Mouse (Mus musculus): ENCODE results near the gene Pde6d. TPM values are rescaled to one million over a fixed set of nuclear protein-coding genes. Genes with fewer than 3 reads are reported as not detected.

Gene Pde6d
- total RNA-seq, 2 experiments from 2014 or later, result 49.0 to 54.7 TPM

GRCm38 (mm10) chr1:86596512-86596911 lies 14.1 kb upstream of the Pde6d start:
- no peak for TF ChIP-seq CTCF (conservative IDR thresholded peaks at IDR 0.05)
- 0 out of 2 replicates have a peak overlapping the region, but pooled peaks have one; percentile 44 for H3K27ac ChIP-seq
- peak; percentile 23 to 39 for DNase-seq (ENCODE audit: low spot score in 2 of 2)
- no peak overlapping the region for H3K4me3 ChIP-seq

GRCm38 (mm10) chr1:86595315-86595714 lies 12.9 kb upstream of the Pde6d start:
- DNase-seq (ENCODE audit: low spot score in 2 of 2), result no peak
- Histone ChIP-seq H3K4me3 (no peak overlapping the region), H3K27ac (no peak overlapping the region)
- TF ChIP-seq CTCF (conservative IDR thresholded peaks at IDR 0.05), result no peak

GRCm38 (mm10) chr1:86594539-86594938 lies 12.1 kb upstream of the Pde6d start:
- H3K27ac ChIP-seq, result no peak overlapping the region
- DNase-seq (ENCODE audit: low spot score in 2 of 2), result no peak
- H3K4me3 ChIP-seq, result no peak overlapping the region
- TF ChIP-seq CTCF (conservative IDR thresholded peaks at IDR 0.05), result no peak

GRCm38 (mm10) chr1:86586992-86587391 lies 4.6 kb upstream of the Pde6d start:
- peak; percentile 64 to 78 for DNase-seq (ENCODE audit: low spot score in 2 of 2)
- no peak for TF ChIP-seq CTCF (conservative IDR thresholded peaks at IDR 0.05)
- Histone ChIP-seq H3K4me3 (peak overlapping the region; percentile 97), H3K27ac (peak overlapping the region; percentile 88)

GRCm38 (mm10) chr1:86583709-86584108 lies 1.3 kb upstream of the Pde6d start:
- no peak for TF ChIP-seq CTCF (conservative IDR thresholded peaks at IDR 0.05)
- Histone ChIP-seq H3K27ac (no peak overlapping the region; the same call in 1 of the 2 replicates), H3K4me3 (no peak overlapping the region; the same call in 1 of the 2 replicates)
- no peak for DNase-seq (ENCODE audit: low spot score in 2 of 2)

GRCm38 (mm10) chr1:86581692-86582450 lies 558 bp downstream of the Pde6d start:
- Histone ChIP-seq H3K27ac (peak overlapping the region; percentile 91), H3K4me3 (peak overlapping the region; percentile 81)
- TF ChIP-seq CTCF (conservative IDR thresholded peaks at IDR 0.05), result no peak
- no peak for DNase-seq (ENCODE audit: low spot score in 2 of 2)

GRCm38 (mm10) chr1:86580426-86580825 lies 2.0 kb downstream of the Pde6d start:
- H3K4me3 ChIP-seq, result no peak overlapping the region
- TF ChIP-seq CTCF (conservative IDR thresholded peaks at IDR 0.05), result no peak
- DNase-seq (ENCODE audit: low spot score in 2 of 2), result no peak
- H3K27ac ChIP-seq, result no peak overlapping the region

GRCm38 (mm10) chr1:86571941-86572340 lies 10.5 kb downstream of the Pde6d start:
- Histone ChIP-seq H3K4me3 (no peak overlapping the region), H3K27ac (no peak overlapping the region)
- DNase-seq (ENCODE audit: low spot score in 2 of 2), result no peak
- no peak for TF ChIP-seq CTCF (conservative IDR thresholded peaks at IDR 0.05)

- no peak for TF ChIP-seq CTCF (conservative IDR thresholded peaks at IDR 0.05)
- DNase-seq (ENCODE audit: low spot score in 2 of 2), result no peak
- H3K27ac ChIP-seq, result no peak overlapping the region
- no peak overlapping the region for H3K4me3 ChIP-seq
Measured at GRCm38 (mm10) chr1:86571381-86571780, 11.0 kb downstream of the Pde6d start.

- DNase-seq (ENCODE audit: low spot score in 2 of 2), result no peak
- Histone ChIP-seq H3K4me3 (no peak overlapping the region), H3K27ac (no peak overlapping the region)
- TF ChIP-seq CTCF (conservative IDR thresholded peaks at IDR 0.05), result no peak
Measured at GRCm38 (mm10) chr1:86569292-86569860, 13.1 kb downstream of the Pde6d start.

GRCm38 (mm10) chr1:86568409-86568808 lies 14.0 kb downstream of the Pde6d start:
- Histone ChIP-seq H3K4me3 (no peak overlapping the region), H3K27ac (no peak overlapping the region)
- TF ChIP-seq CTCF (conservative IDR thresholded peaks at IDR 0.05), result no peak
- DNase-seq (ENCODE audit: low spot score in 2 of 2), result no peak

GRCm38 (mm10) chr1:86562663-86563062 lies 19.8 kb downstream of the Pde6d start:
- DNase-seq (ENCODE audit: low spot score in 2 of 2), result no peak
- TF ChIP-seq CTCF (conservative IDR thresholded peaks at IDR 0.05), result no peak
- no peak overlapping the region for H3K4me3 ChIP-seq
- H3K27ac ChIP-seq, result no peak overlapping the region

GRCm38 (mm10) chr1:86559232-86559631 lies 23.2 kb downstream of the Pde6d start:
- no peak for TF ChIP-seq CTCF (conservative IDR thresholded peaks at IDR 0.05)
- no peak for DNase-seq (ENCODE audit: low spot score in 2 of 2)
- no peak overlapping the region for H3K27ac ChIP-seq
- H3K4me3 ChIP-seq, result no peak overlapping the region

GRCm38 (mm10) chr1:86557872-86558271 lies 24.6 kb downstream of the Pde6d start:
- DNase-seq (ENCODE audit: low spot score in 2 of 2), result no peak
- TF ChIP-seq CTCF (conservative IDR thresholded peaks at IDR 0.05), result no peak
- H3K27ac ChIP-seq, result no peak overlapping the region
- no peak overlapping the region for H3K4me3 ChIP-seq

Measured in layer of hippocampus, adult 2 months (tissue).